Mouse (Mus musculus) cerebellum, postnatal 4 days (tissue): Measurements from ENCODE around the gene Spdef.
A peak's percentile ranks its signal among the peaks of the same experiment; 100 is the strongest.

Experiments
- DNase-seq, 2 experiments: peaks; one replicate each; pipeline ENCODE4 v3.0.0; 2022; ENCODE audit warnings: low spot score in 2 of 2, mixed read lengths in 1 of 2

The Spdef gene

GRCm38 (mm10) chr17:27678924-27679813 lies 49.6 kb downstream of the Spdef start:
- DNase-seq: peak in 1 of 2 experiments; percentile 48

DNA sequence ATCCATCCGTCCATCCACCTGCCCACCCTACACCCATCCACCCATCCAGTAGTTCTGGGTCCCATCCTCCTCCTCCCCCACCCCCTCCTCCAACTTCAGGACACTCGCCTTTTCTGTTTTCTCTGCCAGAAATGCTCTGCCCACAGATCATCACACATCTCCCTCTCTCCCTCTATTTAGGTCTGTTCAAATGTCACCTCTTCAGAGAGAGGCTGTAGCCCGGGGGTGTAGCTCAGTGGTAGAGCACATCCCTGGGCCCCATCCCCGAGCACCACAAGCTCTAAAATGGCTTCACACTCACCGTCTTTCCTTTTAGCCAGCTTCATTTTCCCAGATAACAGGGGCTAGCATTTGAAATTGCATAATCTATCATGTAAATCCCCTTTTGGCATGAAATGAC lies 51.0 kb downstream of the Spdef start:
- DNase-seq: no peak

GRCm38 (mm10) chr17:27676270-27676669 lies 52.5 kb downstream of the Spdef start:
- DNase-seq: no peak

GRCm38 (mm10) chr17:27675453-27675852 lies 53.3 kb downstream of the Spdef start:
- no peak for DNase-seq

DNA sequence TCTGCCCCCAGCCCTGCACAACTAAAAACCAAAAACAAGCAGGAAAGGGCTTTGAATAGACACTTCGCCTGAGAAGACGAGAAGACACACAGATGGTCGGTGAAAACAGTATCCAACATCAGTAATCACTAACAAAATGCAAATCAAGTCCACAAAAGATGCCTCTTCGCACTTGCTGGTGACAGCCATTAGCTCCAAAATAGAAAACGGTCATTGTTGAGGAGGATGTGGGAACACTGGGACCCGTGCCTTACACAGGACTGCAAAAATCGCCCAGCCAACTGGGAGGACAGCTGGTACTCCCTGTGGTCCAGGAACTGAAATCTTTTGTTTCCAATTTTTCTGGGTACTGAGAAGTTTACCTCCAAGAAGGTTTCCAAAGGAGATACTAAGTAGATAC lies 54.8 kb downstream of the Spdef start:
- DNase-seq: no peak

DNA sequence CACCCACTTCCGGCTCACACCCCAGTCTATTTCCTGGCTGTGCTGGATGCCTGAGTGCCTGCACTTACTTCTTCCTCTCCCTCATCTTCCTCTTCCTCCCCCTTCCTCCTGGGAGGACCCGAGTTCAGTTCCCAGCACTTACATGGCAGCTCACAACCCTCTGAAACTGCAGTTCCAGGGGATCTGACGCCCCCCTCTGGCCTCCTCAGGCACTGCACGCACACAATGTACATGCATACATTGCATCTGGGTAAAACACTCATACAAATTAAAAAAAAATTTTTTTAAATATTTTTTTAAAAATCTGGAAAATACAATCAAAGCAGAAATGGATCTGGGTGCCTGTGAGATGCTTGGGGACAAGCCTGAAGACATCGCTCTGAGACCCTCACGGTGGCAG lies 57.0 kb downstream of the Spdef start:
- no peak for DNase-seq
